Mouse (Mus musculus) bone marrow, adult 2 months (tissue): ENCODE data around the gene Gnptab.

Experiments
- CTCF ChIP-seq: fragments of 200-500 bp; IDR thresholded peaks from 2 replicates; pipeline ENCODE4 v1.5.1; 2011; ENCODE audit warnings: low read length, control low read depth; ENCODE audit not compliant: control insufficient read depth, insufficient read depth
- POLR2A ChIP-seq: fragments of 200-500 bp; IDR thresholded peaks from 2 replicates; pipeline ENCODE4 v1.6.1; 2011; ENCODE audit warnings: low read depth, mild to moderate bottlenecking, control low read depth, low read length, borderline replicate concordance; ENCODE audit not compliant: control insufficient read depth

DNA sequence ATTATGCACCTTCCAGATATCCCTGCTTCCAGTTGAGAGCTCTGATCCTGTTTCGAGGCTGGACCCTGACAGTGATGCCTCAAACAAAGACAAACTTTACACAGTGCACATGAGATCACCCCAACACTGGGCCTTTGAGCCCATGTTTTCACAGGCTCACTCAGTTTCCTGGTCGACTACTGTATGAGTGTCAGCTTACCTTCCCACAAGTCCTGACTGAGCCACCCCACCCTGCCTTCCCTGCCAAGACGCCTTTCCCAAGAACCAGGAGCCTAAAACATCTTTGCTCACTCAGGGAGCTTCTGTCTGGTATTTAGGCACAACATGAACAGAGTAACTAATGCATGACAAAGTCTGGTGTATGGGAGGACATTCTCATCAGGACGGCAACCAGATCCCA is 9.7 kb upstream of the Gnptab start:
- TF ChIP-seq CTCF (no peak), POLR2A (no peak)
